Mouse (Mus musculus): ENCODE data around the gene Nsf. TPM values are rescaled to one million over a fixed set of nuclear protein-coding genes. Genes with fewer than 3 reads are reported as not detected.
A peak's percentile ranks its signal among the peaks of the same experiment; 100 is the strongest.
"Not testable (repeated sequence)": the region's sequence is repeated elsewhere in the genome, so short reads cannot be mapped to it uniquely, and the experiment has no call there.

The Nsf gene
- polyA plus RNA-seq, 1 experiment: 504 TPM

GRCm38 (mm10) chr11:103896966-103897750 lies 56.7 kb downstream of the Nsf start:
- DNase-seq (ENCODE audit: extremely low spot score in 1 of 2, low spot score in 1 of 2): no peak

- no peak for DNase-seq (ENCODE audit: extremely low spot score in 1 of 2, low spot score in 1 of 2)
Measured at GRCm38 (mm10) chr11:103896056-103896455, 57.8 kb downstream of the Nsf start.

- no peak for DNase-seq (ENCODE audit: extremely low spot score in 1 of 2, low spot score in 1 of 2)
Measured at GRCm38 (mm10) chr11:103892831-103893230, 61.0 kb downstream of the Nsf start.

DNA sequence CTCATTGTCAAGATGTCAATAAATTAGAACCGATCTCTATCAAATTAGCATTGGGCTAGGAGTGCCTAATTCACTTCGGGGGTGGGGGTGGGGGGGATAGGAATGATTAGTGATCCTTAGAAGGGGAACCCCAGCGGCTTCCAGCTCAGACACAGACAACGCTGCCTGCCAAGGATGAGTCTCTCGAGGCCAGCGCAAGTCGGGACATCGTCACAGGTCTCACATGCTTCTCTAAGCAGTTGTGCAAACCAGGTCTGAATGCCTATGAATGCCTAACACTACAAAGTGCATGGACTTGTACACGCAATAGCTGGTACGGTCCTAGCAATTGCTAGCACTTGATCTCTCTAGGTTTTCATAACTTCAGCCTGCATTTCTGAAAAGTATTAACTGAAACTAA lies 62.1 kb downstream of the Nsf start:
- DNase-seq (ENCODE audit: extremely low spot score in 1 of 2, low spot score in 1 of 2): no peak

DNA sequence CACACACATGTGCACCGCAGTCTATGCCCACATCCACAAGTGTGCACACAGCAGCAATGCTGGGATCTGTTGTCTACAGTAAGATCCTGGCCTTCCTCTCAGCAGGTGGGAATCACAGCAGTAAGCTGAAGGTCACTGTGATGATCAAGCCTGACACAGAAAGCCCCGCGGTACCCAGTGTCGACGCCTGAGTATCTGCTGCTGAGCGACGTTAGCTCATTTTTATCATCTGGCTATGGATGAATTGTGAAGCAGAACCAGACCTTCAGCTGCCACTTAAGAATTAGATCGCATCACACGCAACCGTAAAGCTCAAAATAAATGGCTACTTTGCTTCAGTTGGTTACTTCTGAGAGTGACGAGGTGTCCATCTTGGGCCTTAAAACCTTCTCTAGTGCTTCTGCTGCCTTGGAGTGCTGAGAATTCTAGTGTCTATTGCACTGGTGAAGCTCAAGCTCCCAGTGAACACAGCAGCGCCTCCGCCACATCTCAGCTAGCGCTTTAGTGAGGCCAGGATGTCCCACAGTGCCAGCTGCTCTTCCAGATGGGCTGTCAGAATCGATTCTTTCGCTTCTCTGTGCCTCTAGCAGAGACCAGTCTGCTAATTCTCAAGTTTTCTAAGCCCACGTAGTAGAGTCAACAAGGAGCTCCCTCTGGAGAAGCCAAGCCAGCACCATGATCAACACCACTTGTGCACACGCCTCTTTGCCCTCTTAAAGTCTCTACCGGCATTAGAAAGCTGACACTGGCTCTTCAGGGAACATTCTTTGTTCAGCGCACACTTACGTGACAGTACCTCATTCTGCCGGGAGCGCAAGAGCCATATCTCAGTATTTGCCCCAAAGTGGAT lies 63.3 kb downstream of the Nsf start:
- DNase-seq (ENCODE audit: extremely low spot score in 1 of 2, low spot score in 1 of 2): peak; percentile 31 to 67

GRCm38 (mm10) chr11:103887724-103888410 lies 66.0 kb downstream of the Nsf start:
- no peak for DNase-seq (ENCODE audit: extremely low spot score in 1 of 2, low spot score in 1 of 2)

- peak in 1 of 2 experiments; percentile 61 for DNase-seq (ENCODE audit: extremely low spot score in 1 of 2, low spot score in 1 of 2)
Measured at GRCm38 (mm10) chr11:103884749-103885383, 69.0 kb downstream of the Nsf start.

DNA sequence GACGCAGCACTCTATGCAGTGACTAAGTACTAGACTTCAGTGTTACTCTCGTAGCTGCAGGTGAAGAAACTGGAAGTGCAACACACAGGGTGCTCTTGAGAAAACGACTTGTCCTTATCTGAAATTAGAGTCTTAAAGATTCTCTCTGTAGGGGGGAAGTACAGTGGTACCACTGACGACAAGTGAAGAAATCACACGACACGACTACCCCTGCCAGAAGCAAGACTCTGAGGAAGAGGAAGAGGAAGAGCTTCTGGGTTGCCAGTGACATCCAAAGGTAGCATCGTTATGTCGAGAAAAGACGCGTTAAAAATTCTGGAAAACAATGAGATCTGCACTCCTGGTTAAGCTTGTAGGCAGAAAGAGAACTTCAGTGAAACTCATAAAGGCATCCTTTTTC lies 70.1 kb downstream of the Nsf start:
- DNase-seq (ENCODE audit: extremely low spot score in 1 of 2, low spot score in 1 of 2): no peak

DNA sequence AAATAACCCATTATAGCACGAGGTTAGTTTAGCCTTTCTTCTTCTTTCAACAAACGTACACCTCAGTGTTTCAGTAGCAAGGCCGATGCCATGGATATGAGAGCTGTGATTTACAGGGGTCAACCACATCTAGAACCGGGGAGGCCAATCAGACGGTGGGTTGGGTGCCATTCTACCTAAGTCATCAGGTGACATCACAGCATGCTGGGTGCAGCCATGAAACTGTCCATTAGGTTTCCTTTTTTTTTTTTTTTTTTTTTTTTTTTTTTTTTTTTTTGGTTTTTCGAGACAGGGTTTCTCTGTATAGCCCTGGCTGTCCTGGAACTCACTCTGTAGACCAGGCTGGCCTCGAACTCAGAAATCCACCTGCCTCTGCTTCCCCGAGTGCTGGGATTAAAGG lies 74.4 kb downstream of the Nsf start:
- DNase-seq (ENCODE audit: extremely low spot score in 1 of 2, low spot score in 1 of 2): not testable (repeated sequence)

DNA sequence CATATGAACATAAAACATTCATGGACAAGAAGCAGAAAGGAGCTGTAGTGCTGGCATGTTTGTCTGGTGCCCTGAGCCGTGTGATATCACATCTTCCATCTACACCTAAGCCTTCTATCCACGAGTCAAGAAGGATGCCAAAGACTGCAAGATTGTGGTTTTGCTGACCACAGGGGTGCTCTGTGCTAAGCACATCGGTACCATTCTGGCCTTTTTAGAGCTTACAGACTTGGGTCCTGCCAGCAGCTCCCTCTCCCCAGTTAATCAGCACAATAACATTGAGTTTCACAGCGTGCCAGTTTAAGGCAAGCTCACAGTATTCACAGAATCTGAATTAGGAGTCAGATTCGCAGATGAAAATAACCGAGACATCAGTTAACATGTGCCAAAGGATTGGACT lies 75.4 kb downstream of the Nsf start:
- no peak for DNase-seq (ENCODE audit: extremely low spot score in 1 of 2, low spot score in 1 of 2)

DNA sequence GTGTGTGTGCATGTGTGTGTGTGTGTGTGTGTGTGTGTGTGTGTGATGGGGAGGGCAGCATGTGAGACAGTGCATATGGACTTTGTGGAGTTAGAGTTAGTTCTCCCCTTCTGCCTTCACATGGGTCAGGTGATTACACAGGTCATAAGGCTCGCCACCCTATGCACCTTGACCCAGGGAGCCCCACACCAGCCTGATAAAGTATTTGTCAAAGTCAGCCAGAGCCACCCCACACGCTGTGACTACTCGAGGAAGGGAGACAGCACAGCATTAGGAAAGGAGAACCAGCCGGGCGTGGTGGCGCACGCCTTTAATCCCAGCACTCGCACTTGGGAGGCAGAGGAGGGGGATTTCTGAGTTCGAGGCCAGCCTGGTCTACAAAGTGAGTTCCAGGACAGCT lies 83.5 kb downstream of the Nsf start:
- DNase-seq (ENCODE audit: extremely low spot score in 1 of 2, low spot score in 1 of 2): no peak

- DNase-seq (ENCODE audit: extremely low spot score in 1 of 2, low spot score in 1 of 2): no peak
Measured at GRCm38 (mm10) chr11:103867702-103868101, 86.2 kb downstream of the Nsf start.

- no peak for DNase-seq (ENCODE audit: extremely low spot score in 1 of 2, low spot score in 1 of 2)
Measured at GRCm38 (mm10) chr11:103865346-103865745, 88.5 kb downstream of the Nsf start.

DNA sequence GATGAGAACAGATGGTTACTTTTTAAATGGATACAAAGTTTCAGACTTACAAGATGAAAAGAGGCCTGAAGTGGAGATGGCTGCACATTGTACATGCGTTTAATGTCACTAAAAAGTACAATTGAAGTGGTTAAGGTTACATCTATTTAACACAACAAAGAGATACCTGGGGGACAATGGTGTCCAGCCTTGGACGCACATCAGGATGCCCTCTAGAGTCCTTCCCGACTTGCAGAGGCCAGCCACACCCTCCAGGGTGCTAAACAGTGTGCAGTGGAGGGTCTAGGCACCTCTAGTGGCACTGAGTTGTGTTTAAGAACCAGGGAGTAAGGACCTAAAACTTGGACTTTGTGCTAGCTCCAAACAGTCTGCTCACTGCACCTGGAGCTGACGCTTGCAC lies 89.4 kb downstream of the Nsf start:
- DNase-seq (ENCODE audit: extremely low spot score in 1 of 2, low spot score in 1 of 2): no peak

- no peak for DNase-seq (ENCODE audit: extremely low spot score in 1 of 2, low spot score in 1 of 2)
Measured at GRCm38 (mm10) chr11:103862951-103863350, 90.9 kb downstream of the Nsf start.

- peak in 1 of 2 experiments; percentile 19 for DNase-seq (ENCODE audit: extremely low spot score in 1 of 2, low spot score in 1 of 2)
Measured at GRCm38 (mm10) chr11:103859933-103860610, 93.8 kb downstream of the Nsf start.

GRCm38 (mm10) chr11:103858760-103859159 lies 95.1 kb downstream of the Nsf start:
- DNase-seq (ENCODE audit: extremely low spot score in 1 of 2, low spot score in 1 of 2): no peak

- DNase-seq (ENCODE audit: extremely low spot score in 1 of 2, low spot score in 1 of 2): no peak
Measured at GRCm38 (mm10) chr11:103856641-103857040, 97.2 kb downstream of the Nsf start.

- DNase-seq (ENCODE audit: extremely low spot score in 1 of 2, low spot score in 1 of 2): no peak
Measured at GRCm38 (mm10) chr11:103854294-103854693, 99.6 kb downstream of the Nsf start.

- DNase-seq (ENCODE audit: extremely low spot score in 1 of 2, low spot score in 1 of 2): no peak
Measured at GRCm38 (mm10) chr11:103853284-103853920, 100.5 kb downstream of the Nsf start.
